Mouse (Mus musculus): ENCODE data around the gene Scyl1. TPM values are rescaled to one million over a fixed set of nuclear protein-coding genes. Genes with fewer than 3 reads are reported as not detected.
A peak's percentile ranks its signal among the peaks of the same experiment; 100 is the strongest.
"Not testable (repeated sequence)": the region's sequence is repeated elsewhere in the genome, so short reads cannot be mapped to it uniquely, and the experiment has no call there.

Scyl1 gene
- total and polyA plus RNA-seq, 3 experiments: 57.2 to 95.6 (median 70.0) TPM

GRCm38 (mm10) chr19:5815010-5815409, 43.8 kb upstream of the Scyl1 start:
- Histone ChIP-seq H3K79me2 (replicated peaks; ENCODE audit: control insufficient read depth, insufficient read depth, low read length) (no peaks in the 10 kb centered on the region), H3K36me3 (ENCODE audit: control insufficient read depth, insufficient read depth, low read length) (peaks cover 6% of the 10 kb centered on the region; the same call in 1 of the 2 replicates), H3K27ac (no peak overlapping the region), H3K27me3 (ENCODE audit: control insufficient read depth, insufficient read depth, low read length) (no peaks in the 10 kb centered on the region), H3K9ac (ENCODE audit: low read depth, low read length) (no peak overlapping the region), H3K4me1 (ENCODE audit: control insufficient read depth, insufficient read depth, low read length) (peaks cover 33% of the 10 kb centered on the region), H3K4me3 (no peak overlapping the region)
- no peak for DNase-seq
- no peak for TF ChIP-seq CTCF (IDR thresholded peaks at IDR 0.05)
- TF ChIP-seq POLR2A (IDR thresholded peaks at IDR 0.05; ENCODE audit: insufficient read depth, low read depth, low read length): no peak
- TF ChIP-seq EP300 (IDR thresholded peaks at IDR 0.05; ENCODE audit: insufficient read depth, low read depth, low read length): no peak
- intact Hi-C loops (cut with DNase I): no loop called here
- 78% methylated on average over 7 of the region's 7 CpGs for WGBS

GRCm38 (mm10) chr19:5814048-5814447, 42.8 kb upstream of the Scyl1 start:
- H3K27me3 ChIP-seq (ENCODE audit: control insufficient read depth, insufficient read depth, low read length); H3K36me3 ChIP-seq (ENCODE audit: control insufficient read depth, insufficient read depth, low read length); H3K9ac ChIP-seq (ENCODE audit: low read depth, low read length); intact Hi-C loops (cut with DNase I); H3K79me2 ChIP-seq (replicated peaks; ENCODE audit: control insufficient read depth, insufficient read depth, low read length); H3K4me3 ChIP-seq; DNase-seq: not testable (repeated sequence)
- peak; percentile 35 for TF ChIP-seq CTCF (IDR thresholded peaks at IDR 0.05)
- peak overlapping the region; percentile 96; the same call in 1 of the 2 replicates for H3K27ac ChIP-seq
- WGBS: 45% methylated on average over 1 of the region's 1 CpGs
- peaks cover 39% of the 10 kb centered on the region for H3K4me1 ChIP-seq (ENCODE audit: control insufficient read depth, insufficient read depth, low read length)

DNA sequence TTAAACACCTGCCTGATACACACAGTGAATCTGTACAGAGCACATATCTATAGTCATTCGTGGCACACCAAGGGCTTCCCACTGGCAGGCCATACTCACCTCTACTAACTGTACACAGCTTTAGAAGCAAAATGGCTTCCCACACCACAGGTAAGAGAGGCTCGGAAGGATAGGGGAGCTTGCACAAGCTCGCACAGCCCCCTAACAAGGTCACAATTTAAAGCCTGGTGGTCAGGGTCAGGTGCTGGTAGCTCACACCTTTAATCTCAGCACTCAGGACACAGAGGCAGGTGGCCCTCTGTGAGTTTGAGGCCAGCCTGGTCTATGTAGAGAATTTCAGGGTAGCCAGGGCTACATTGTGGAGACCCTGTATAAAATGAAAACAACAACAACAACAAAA, 42.3 kb upstream of the Scyl1 start:
- Histone ChIP-seq H3K27me3 (ENCODE audit: control insufficient read depth, insufficient read depth, low read length) (no peaks in the 10 kb centered on the region), H3K9ac (ENCODE audit: low read depth, low read length) (no peak overlapping the region), H3K79me2 (replicated peaks; ENCODE audit: control insufficient read depth, insufficient read depth, low read length) (no peaks in the 10 kb centered on the region), H3K27ac (peak overlapping the region; percentile 96), H3K36me3 (ENCODE audit: control insufficient read depth, insufficient read depth, low read length) (peaks cover 6% of the 10 kb centered on the region; the same call in 1 of the 2 replicates), H3K4me1 (ENCODE audit: control insufficient read depth, insufficient read depth, low read length) (peaks cover 40% of the 10 kb centered on the region), H3K4me3 (no peak overlapping the region)
- no peak for DNase-seq
- no peak for TF ChIP-seq CTCF (IDR thresholded peaks at IDR 0.05)
- TF ChIP-seq EP300 (IDR thresholded peaks at IDR 0.05; ENCODE audit: insufficient read depth, low read depth, low read length): no peak
- no peak for TF ChIP-seq POLR2A (IDR thresholded peaks at IDR 0.05; ENCODE audit: insufficient read depth, low read depth, low read length)
- intact Hi-C loops (cut with DNase I): no loop called here
- 87% methylated on average over 3 of the region's 3 CpGs for WGBS

DNA sequence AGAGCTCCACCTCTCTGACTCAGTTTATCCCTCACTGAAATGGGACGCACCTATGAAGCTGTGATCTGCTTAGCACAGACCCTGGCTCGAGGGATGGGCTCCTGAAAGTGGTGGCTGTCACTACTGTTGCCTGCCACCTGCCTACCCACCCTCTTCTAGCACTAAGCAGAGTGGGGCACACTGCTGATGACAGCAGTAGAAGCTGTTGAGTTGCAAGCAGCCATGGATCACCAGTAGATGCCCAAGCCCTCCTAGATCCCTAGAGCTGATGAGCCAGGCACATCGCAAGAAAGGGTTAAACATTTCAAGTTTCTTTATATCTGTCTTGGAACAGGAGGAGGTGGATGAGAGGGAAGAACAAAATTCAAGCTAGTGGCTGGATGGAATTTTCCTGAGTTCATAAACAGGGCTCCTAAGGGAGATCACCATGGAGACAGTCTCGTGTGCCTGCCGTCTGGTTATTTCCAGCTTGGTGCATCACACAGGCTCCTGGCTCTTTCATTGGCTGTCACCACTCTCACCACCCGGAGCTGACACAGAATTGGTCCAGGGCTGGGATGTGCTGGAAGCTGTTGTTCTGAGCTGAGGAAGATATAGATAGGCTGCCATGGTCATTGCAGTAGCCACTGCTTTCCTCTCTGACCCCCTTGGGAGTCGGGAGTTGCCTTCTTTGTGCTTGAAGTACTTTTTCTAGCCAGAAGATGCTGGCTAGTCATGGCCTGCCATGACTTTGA, 40.7 kb upstream of the Scyl1 start:
- Histone ChIP-seq H3K9ac (ENCODE audit: low read depth, low read length) (peak overlapping the region; percentile 54), H3K4me1 (ENCODE audit: control insufficient read depth, insufficient read depth, low read length) (peaks cover 43% of the 10 kb centered on the region), H3K27ac (peak overlapping the region; percentile 96), H3K36me3 (ENCODE audit: control insufficient read depth, insufficient read depth, low read length) (peaks cover 6% of the 10 kb centered on the region; the same call in 1 of the 2 replicates), H3K79me2 (replicated peaks; ENCODE audit: control insufficient read depth, insufficient read depth, low read length) (no peaks in the 10 kb centered on the region), H3K4me3 (no peak overlapping the region), H3K27me3 (ENCODE audit: control insufficient read depth, insufficient read depth, low read length) (no peaks in the 10 kb centered on the region)
- 26% methylated on average over 7 of the region's 7 CpGs for WGBS
- peak; percentile 79 to 90 for DNase-seq
- intact Hi-C loops (cut with DNase I): no loop called here
- TF ChIP-seq CTCF (IDR thresholded peaks at IDR 0.05) (peak; percentile 38), EP300 (IDR thresholded peaks at IDR 0.05; ENCODE audit: insufficient read depth, low read depth, low read length) (peak; percentile 33; the same call in 1 of the 2 replicates), POLR2A (IDR thresholded peaks at IDR 0.05; ENCODE audit: insufficient read depth, low read depth, low read length) (peak; percentile 80)

DNA sequence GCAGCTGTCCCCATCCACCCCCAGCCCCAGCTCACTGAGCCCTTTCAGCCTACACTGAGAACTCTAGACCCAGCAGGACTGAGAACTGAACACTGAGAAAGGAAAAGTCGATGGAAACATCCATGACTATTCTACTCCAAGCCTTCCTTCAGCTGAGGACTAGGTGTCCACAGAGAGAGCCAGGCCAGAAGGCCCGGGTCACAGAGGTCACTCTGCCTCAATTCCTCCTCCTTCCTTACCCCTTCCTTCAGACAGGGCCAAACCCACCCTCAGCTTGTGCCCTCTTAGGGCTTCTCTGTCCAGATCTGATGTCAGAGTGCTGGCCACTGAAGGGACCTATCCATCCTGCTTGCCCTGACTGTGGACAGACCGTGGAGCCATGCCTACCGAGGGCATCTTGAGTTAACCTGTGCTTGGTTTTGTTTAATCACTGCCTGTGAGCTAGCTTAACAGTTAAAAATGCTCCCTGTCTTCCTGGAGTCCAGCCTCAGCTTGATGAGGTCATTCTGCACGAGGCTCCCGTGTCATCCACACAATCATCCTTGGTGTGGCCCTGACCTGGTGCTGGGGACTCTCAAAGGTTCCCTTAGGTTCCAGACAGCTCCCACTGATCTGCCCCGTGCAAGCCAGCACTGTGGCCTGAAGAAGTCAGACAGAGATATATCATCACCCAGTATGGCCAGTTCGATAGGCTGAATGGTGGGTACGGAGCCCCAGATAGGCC, 39.8 kb upstream of the Scyl1 start:
- H3K4me1 ChIP-seq (ENCODE audit: control insufficient read depth, insufficient read depth, low read length): peaks cover 50% of the 10 kb centered on the region
- DNase-seq: peak; percentile 29 to 70
- H3K27me3 ChIP-seq (ENCODE audit: control insufficient read depth, insufficient read depth, low read length): no peaks in the 10 kb centered on the region
- H3K9ac ChIP-seq (ENCODE audit: low read depth, low read length): peak overlapping the region; percentile 22
- no peaks in the 10 kb centered on the region for H3K79me2 ChIP-seq (replicated peaks; ENCODE audit: control insufficient read depth, insufficient read depth, low read length)
- peak overlapping the region; percentile 96 for H3K27ac ChIP-seq
- H3K36me3 ChIP-seq (ENCODE audit: control insufficient read depth, insufficient read depth, low read length): peaks cover 6% of the 10 kb centered on the region; the same call in 1 of the 2 replicates
- intact Hi-C loops (cut with DNase I): no loop called here
- H3K4me3 ChIP-seq: no peak overlapping the region
- 39% methylated on average over 9 of the region's 9 CpGs for WGBS
- TF ChIP-seq POLR2A (IDR thresholded peaks at IDR 0.05; ENCODE audit: insufficient read depth, low read depth, low read length) (no peak), EP300 (IDR thresholded peaks at IDR 0.05; ENCODE audit: insufficient read depth, low read depth, low read length) (no peak), CTCF (IDR thresholded peaks at IDR 0.05) (no peak)
